18 mouse cellular contexts compared by ENCODE assay signal in the genomic region with DNA sequence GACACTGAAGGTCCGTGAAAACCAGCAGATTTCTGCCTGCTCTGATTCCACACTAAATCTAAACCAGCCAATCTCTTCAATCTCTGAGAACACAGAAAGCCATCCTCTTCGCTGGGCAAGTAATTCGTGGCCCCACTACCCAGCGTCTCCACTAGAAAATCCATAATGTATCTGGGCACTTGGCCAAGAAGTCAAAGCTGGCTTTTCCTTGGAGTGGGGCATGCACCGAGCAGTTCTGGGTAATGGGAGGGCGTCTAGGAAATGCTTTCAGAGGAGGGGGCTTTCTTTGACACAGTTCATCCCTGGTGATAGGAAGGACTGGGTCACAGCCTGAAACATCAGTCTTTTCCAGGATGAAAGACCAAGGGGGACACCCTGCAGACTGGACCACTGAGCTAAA.
DNase-seq lines count a peak whose midpoint lies in the region; ATAC-seq and TF ChIP-seq lines count a peak whose summit lies in the region.
"Had no signal": no experiment of that assay in that cellular context is flagged by ENCODE, and none has a peak within 500 bp of the region (broad histone marks: within the 10 kb centered on the region; RNA-seq: fewer than 3 reads in every experiment).

No protein-coding gene starts in this region.

- no peaks in the 10 kb centered on the region for H3K9me3 ChIP-seq in embryonic facial prominence, embryonic 13.5 days
- no peaks in the 10 kb centered on the region for H3K9me3 ChIP-seq in embryonic facial prominence, embryonic 10.5 days
- H3K9me3 ChIP-seq in hindbrain, embryonic 14.5 days (ENCODE audit: control insufficient read depth, low read length) = no peaks in the 10 kb centered on the region
- no peaks in the 10 kb centered on the region for H3K9me3 ChIP-seq in hindbrain, embryonic 12.5 days (replicated peaks)
- H3K9me3 ChIP-seq in midbrain, embryonic 16.5 days (replicated peaks; ENCODE audit: control insufficient read depth, low read length, poor library complexity, severe bottlenecking) = no peaks in the 10 kb centered on the region
- H3K9me3 ChIP-seq in midbrain, embryonic 10.5 days (replicated peaks) = no peaks in the 10 kb centered on the region
- no peaks in the 10 kb centered on the region for H3K9me3 ChIP-seq in stomach, postnatal 0 days (ENCODE audit: control insufficient read depth, low read length)
- H3K9me3 ChIP-seq in liver, embryonic 11.5 days (ENCODE audit: control insufficient read depth, low read length) = no peaks in the 10 kb centered on the region
- H3K9me3 ChIP-seq: megakaryocyte, embryonic 14.5 days had no signal

- no peak overlapping the region for H3K9ac ChIP-seq in embryonic facial prominence, embryonic 13.5 days
- H3K9ac ChIP-seq in hindbrain, embryonic 14.5 days = no peak overlapping the region
- no peak overlapping the region for H3K9ac ChIP-seq in hindbrain, embryonic 12.5 days
- no peak overlapping the region for H3K9ac ChIP-seq in midbrain, embryonic 16.5 days (ENCODE audit: low read depth, low read length)
- no peak overlapping the region for H3K9ac ChIP-seq in stomach, postnatal 0 days (ENCODE audit: low read length)
- H3K9ac ChIP-seq in liver, embryonic 11.5 days (ENCODE audit: low read depth, low read length) = no peak overlapping the region
- H3K9ac ChIP-seq: liver, postnatal 0 days had no signal

- H3K27me3 ChIP-seq in embryonic facial prominence, embryonic 13.5 days = no peaks in the 10 kb centered on the region
- no peaks in the 10 kb centered on the region for H3K27me3 ChIP-seq in embryonic facial prominence, embryonic 10.5 days (replicated peaks; ENCODE audit: low read depth, poor library complexity, severe bottlenecking)
- no peaks in the 10 kb centered on the region for H3K27me3 ChIP-seq in hindbrain, embryonic 14.5 days (ENCODE audit: control insufficient read depth, insufficient read depth, low read length)
- H3K27me3 ChIP-seq in hindbrain, embryonic 12.5 days = no peaks in the 10 kb centered on the region
- H3K27me3 ChIP-seq in midbrain, embryonic 16.5 days (ENCODE audit: control insufficient read depth, insufficient read depth, low read depth, low read length) = no peaks in the 10 kb centered on the region
- H3K27me3 ChIP-seq in midbrain, embryonic 10.5 days (ENCODE audit: low read depth, poor library complexity, severe bottlenecking) = no peaks in the 10 kb centered on the region; the same call in 1 of the 2 replicates
- H3K27me3 ChIP-seq in stomach, postnatal 0 days (ENCODE audit: control insufficient read depth, insufficient read depth, low read length) = no peaks in the 10 kb centered on the region
- no peaks in the 10 kb centered on the region for H3K27me3 ChIP-seq in liver, embryonic 11.5 days (replicated peaks; ENCODE audit: control insufficient read depth, insufficient read depth, low read length)
- H3K27me3 ChIP-seq: megakaryocyte, embryonic 14.5 days had no signal

- DNase-seq in embryonic facial prominence, embryonic 10.5 days (ENCODE audit: low spot score) = no peak
- peak; percentile 40 for DNase-seq in hindbrain, embryonic 14.5 days (ENCODE audit: low spot score)
- no peak for DNase-seq in midbrain, embryonic 10.5 days (ENCODE audit: low spot score)
- no peak for DNase-seq in stomach, postnatal 0 days (ENCODE audit: low spot score)
- DNase-seq in liver, embryonic 11.5 days (ENCODE audit: low spot score) = no peak
- DNase-seq: adrenal gland, postnatal 10 days; cerebellum, adult 8-10 months; cerebellum, postnatal 36 days; embryo, embryonic 11 days; kidney, adult 2 months; kidney, postnatal 10 days; liver, postnatal 0 days had no signal

- peaks cover 24% of the 10 kb centered on the region for H3K4me1 ChIP-seq in embryonic facial prominence, embryonic 13.5 days
- H3K4me1 ChIP-seq in embryonic facial prominence, embryonic 10.5 days = peaks cover 33% of the 10 kb centered on the region
- H3K4me1 ChIP-seq in hindbrain, embryonic 14.5 days (replicated peaks; ENCODE audit: control insufficient read depth, insufficient read depth, low read length) = no peaks in the 10 kb centered on the region; the same call in 1 of the 2 replicates
- H3K4me1 ChIP-seq in hindbrain, embryonic 12.5 days = peaks cover 23% of the 10 kb centered on the region
- H3K4me1 ChIP-seq in midbrain, embryonic 16.5 days (ENCODE audit: control insufficient read depth, insufficient read depth, low read length) = peaks cover 4% of the 10 kb centered on the region; the same call in 1 of the 2 replicates
- H3K4me1 ChIP-seq in midbrain, embryonic 10.5 days = peaks cover 40% of the 10 kb centered on the region
- H3K4me1 ChIP-seq in stomach, postnatal 0 days (replicated peaks; ENCODE audit: control insufficient read depth, insufficient read depth) = 0 out of 2 replicates have a peak, but pooled peaks cover 5% of the 10 kb centered on the region
- no peaks in the 10 kb centered on the region; the same call in 1 of the 2 replicates for H3K4me1 ChIP-seq in liver, embryonic 11.5 days (replicated peaks; ENCODE audit: control insufficient read depth, insufficient read depth, low read length)

- 0 out of 2 replicates have a peak overlapping the region, but pooled peaks have one; percentile 48 for H3K27ac ChIP-seq in embryonic facial prominence, embryonic 13.5 days
- H3K27ac ChIP-seq in embryonic facial prominence, embryonic 10.5 days (replicated peaks) = no peak overlapping the region
- no peak overlapping the region for H3K27ac ChIP-seq in hindbrain, embryonic 14.5 days
- no peak overlapping the region for H3K27ac ChIP-seq in hindbrain, embryonic 12.5 days
- H3K27ac ChIP-seq in midbrain, embryonic 16.5 days (ENCODE audit: low read length) = no peak overlapping the region
- H3K27ac ChIP-seq in midbrain, embryonic 10.5 days (replicated peaks) = no peak overlapping the region
- H3K27ac ChIP-seq in stomach, postnatal 0 days (replicated peaks) = peak overlapping the region; percentile 78
- H3K27ac ChIP-seq in liver, embryonic 11.5 days (ENCODE audit: low read depth, low read length) = no peak overlapping the region
- H3K27ac ChIP-seq: left cerebral cortex, adult 2 months had no signal

- 40% methylated on average over 6 of the region's 6 CpGs for WGBS in embryonic facial prominence, embryonic 13.5 days
- WGBS in embryonic facial prominence, embryonic 10.5 days = 89% methylated on average over 6 of the region's 6 CpGs
- 38% methylated on average over 6 of the region's 6 CpGs for WGBS in hindbrain, embryonic 14.5 days
- 66% methylated on average over 6 of the region's 6 CpGs for WGBS in hindbrain, embryonic 12.5 days
- 42% methylated on average over 6 of the region's 6 CpGs for WGBS in midbrain, embryonic 16.5 days
- 92% methylated on average over 6 of the region's 6 CpGs for WGBS in midbrain, embryonic 10.5 days
- 43% methylated on average over 6 of the region's 6 CpGs for WGBS in stomach, postnatal 0 days
- 72% methylated on average over 6 of the region's 6 CpGs for whole genome bisulfite sequencing in liver, embryonic 11.5 days

- no peak overlapping the region for H3K4me2 ChIP-seq in embryonic facial prominence, embryonic 13.5 days
- no peak overlapping the region for H3K4me2 ChIP-seq in hindbrain, embryonic 14.5 days (replicated peaks)
- H3K4me2 ChIP-seq in hindbrain, embryonic 12.5 days (replicated peaks) = no peak overlapping the region
- H3K4me2 ChIP-seq in midbrain, embryonic 16.5 days (ENCODE audit: low read length) = no peak overlapping the region
- no peak overlapping the region for H3K4me2 ChIP-seq in stomach, postnatal 0 days (replicated peaks; ENCODE audit: low read depth)
- H3K4me2 ChIP-seq in liver, embryonic 11.5 days = no peak overlapping the region

- ATAC-seq in embryonic facial prominence, embryonic 13.5 days (ENCODE audit: insufficient number of reproducible peaks, insufficient read depth, low FRiP score, low TSS enrichment, low read depth) = 0 out of 2 replicates have a peak, but pooled peaks have one; percentile 8
- no peak; the same call in 1 of the 2 replicates for ATAC-seq in hindbrain, embryonic 14.5 days (ENCODE audit: low FRiP score)
- ATAC-seq in hindbrain, embryonic 12.5 days (ENCODE audit: low FRiP score) = no peak
- peak; percentile 22; the same call in 1 of the 2 replicates for ATAC-seq in midbrain, embryonic 16.5 days
- ATAC-seq in stomach, postnatal 0 days (ENCODE audit: low FRiP score, low TSS enrichment) = no peak
- no peak for ATAC-seq in liver, embryonic 11.5 days (replicated peaks; ENCODE audit: low FRiP score)
- ATAC-seq: inflammation-experienced regulatory T-cells, adult 6 months; liver, postnatal 0 days had no signal

- no peak overlapping the region for H3K4me3 ChIP-seq in embryonic facial prominence, embryonic 13.5 days
- no peak overlapping the region for H3K4me3 ChIP-seq in embryonic facial prominence, embryonic 10.5 days
- no peak overlapping the region for H3K4me3 ChIP-seq in hindbrain, embryonic 14.5 days (replicated peaks; ENCODE audit: low read length)
- no peak overlapping the region for H3K4me3 ChIP-seq in hindbrain, embryonic 12.5 days
- H3K4me3 ChIP-seq in midbrain, embryonic 16.5 days (ENCODE audit: low read depth, low read length) = no peak overlapping the region
- H3K4me3 ChIP-seq in midbrain, embryonic 10.5 days = no peak overlapping the region
- H3K4me3 ChIP-seq in stomach, postnatal 0 days (ENCODE audit: low read depth, low read length) = no peak overlapping the region
- H3K4me3 ChIP-seq in liver, embryonic 11.5 days (ENCODE audit: low read depth, low read length) = no peak overlapping the region
- H3K4me3 ChIP-seq: left cerebral cortex, adult 2 months; megakaryocyte, embryonic 14.5 days had no signal

- H3K36me3 ChIP-seq in embryonic facial prominence, embryonic 13.5 days = peaks cover 27% of the 10 kb centered on the region
- H3K36me3 ChIP-seq in embryonic facial prominence, embryonic 10.5 days (replicated peaks) = peaks cover 44% of the 10 kb centered on the region
- H3K36me3 ChIP-seq in hindbrain, embryonic 14.5 days (replicated peaks; ENCODE audit: control insufficient read depth, insufficient read depth) = peaks cover 9% of the 10 kb centered on the region; the same call in 1 of the 2 replicates
- H3K36me3 ChIP-seq in hindbrain, embryonic 12.5 days = peaks cover 4% of the 10 kb centered on the region; the same call in 1 of the 2 replicates
- H3K36me3 ChIP-seq in midbrain, embryonic 16.5 days (ENCODE audit: control insufficient read depth, insufficient read depth, low read length) = peaks cover 5% of the 10 kb centered on the region; the same call in 1 of the 2 replicates
- peaks cover 16% of the 10 kb centered on the region for H3K36me3 ChIP-seq in midbrain, embryonic 10.5 days
- no peaks in the 10 kb centered on the region for H3K36me3 ChIP-seq in stomach, postnatal 0 days (ENCODE audit: control insufficient read depth, insufficient read depth, low read length)
- H3K36me3 ChIP-seq in liver, embryonic 11.5 days (ENCODE audit: control insufficient read depth, insufficient read depth, low read length) = no peaks in the 10 kb centered on the region

- no peak for TF ChIP-seq CTCF in stomach, postnatal 0 days (IDR thresholded peaks at IDR 0.05; ENCODE audit: low read depth)

- no peak for TF ChIP-seq EP300 in stomach, postnatal 0 days (optimal IDR thresholded peaks at IDR 0.05)

Comparison
In these comparisons a context has a peak if more than half of its experiments do, and no peak if none do; other contexts are left out.
1. H3K27ac ChIP-seq: peak in embryonic facial prominence, embryonic 13.5 days (single experiment) and stomach, postnatal 0 days (single experiment); none in embryonic facial prominence, embryonic 10.5 days (single experiment), hindbrain, embryonic 14.5 days (single experiment), hindbrain, embryonic 12.5 days (single experiment), midbrain, embryonic 16.5 days (single experiment), midbrain, embryonic 10.5 days (single experiment) and liver, embryonic 11.5 days (single experiment).
2. ATAC-seq: peak in embryonic facial prominence, embryonic 13.5 days (single experiment) and midbrain, embryonic 16.5 days (single experiment); none in hindbrain, embryonic 14.5 days (single experiment), hindbrain, embryonic 12.5 days (single experiment), stomach, postnatal 0 days (single experiment) and liver, embryonic 11.5 days (single experiment).